Mouse (Mus musculus): Measurements from ENCODE around the gene Nudcd2. TPM values are rescaled to one million over a fixed set of nuclear protein-coding genes. Genes with fewer than 3 reads are reported as not detected.
A peak's percentile ranks its signal among the peaks of the same experiment; 100 is the strongest.

The Nudcd2 gene
- total and polyA plus RNA-seq, 3 experiments = 89.8 to 221 (median 119) TPM

DNA sequence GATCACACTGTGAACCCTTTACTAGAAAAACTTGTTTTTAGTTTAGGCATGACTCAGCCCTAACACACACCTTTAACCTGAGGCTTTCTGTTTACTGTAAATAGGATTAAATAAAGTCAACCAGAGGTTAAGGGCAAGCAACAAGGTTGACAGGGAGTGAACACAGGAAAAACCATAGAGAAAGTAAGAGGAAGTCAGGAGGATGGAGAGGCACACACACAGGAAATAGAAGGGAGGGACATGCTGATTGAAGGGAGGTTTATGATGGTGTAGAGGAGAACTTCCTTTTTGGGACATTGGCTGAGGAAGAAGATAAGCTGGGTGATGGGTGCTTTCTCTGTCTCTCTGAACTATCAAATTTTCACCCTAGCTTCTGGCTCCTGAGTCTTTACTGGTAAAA lies 15.1 kb upstream of the Nudcd2 start:
- Histone ChIP-seq H3K79me2 (replicated peaks; ENCODE audit: control insufficient read depth, extremely low read depth, insufficient read depth, poor library complexity, severe bottlenecking) (0 out of 2 replicates have a peak, but pooled peaks cover 1% of the 10 kb centered on the region), H3K36me3 (replicated peaks in 1 of 2; ENCODE audit: control insufficient read depth in 1 of 2, insufficient read depth in 1 of 2, low read length in 1 of 2) (peaks cover 53 to 90% of the 10 kb centered on the region in 2 experiments), H3K27me3 (replicated peaks) (no peaks in the 10 kb centered on the region), H3K9ac (ENCODE audit: insufficient read depth, low read depth) (no peak overlapping the region), H3K4me2 (ENCODE audit: insufficient read depth, low read depth, poor library complexity, severe bottlenecking) (no peak overlapping the region), H3K4me1 (ENCODE audit: control insufficient read depth in 1 of 2, insufficient read depth in 2 of 2) (no peaks in the 10 kb centered on the region; a peak in 1 of 4 replicates), H3K4me3 (replicated peaks in 1 of 3; ENCODE audit: low read depth in 2 of 3, low read length in 2 of 3, poor library complexity in 1 of 3) (no peak overlapping the region), H3K9me3 (replicated peaks; ENCODE audit: low read length) (no peaks in the 10 kb centered on the region), H3K27ac (ENCODE audit: insufficient read depth, low read depth) (no peak overlapping the region)
- TF ChIP-seq JUN (IDR thresholded peaks at IDR 0.05; ENCODE audit: insufficient read depth, low read depth, low read length) = no peak
- TF ChIP-seq JUND (conservative IDR thresholded peaks at IDR 0.05; ENCODE audit: low read depth, low read length) = no peak
- no peak for TF ChIP-seq ZC3H11A (IDR thresholded peaks at IDR 0.05; ENCODE audit: low read depth, low read length)
- TF ChIP-seq CHD1 (IDR thresholded peaks at IDR 0.05; ENCODE audit: low read depth, low read length) = no peak
- TF ChIP-seq HCFC1 (IDR thresholded peaks at IDR 0.05; ENCODE audit: low read depth, low read length) = 0 out of 2 replicates have a peak, but pooled peaks have one; percentile 17
- no peak for TF ChIP-seq TCF12 (IDR thresholded peaks at IDR 0.05; ENCODE audit: low read depth, low read length)
- no peak for TF ChIP-seq NELFE (IDR thresholded peaks at IDR 0.05; ENCODE audit: low read depth, low read length)
- no peak for DNase-seq (ENCODE audit: extremely low read depth)
- in situ Hi-C loops (cut with MboI; ENCODE audit: low pct_ligation_motif_present, low pct_unique_long_range_greater_than_20kb, low sequenced_read_pairs) = no loop called here
- dilution Hi-C loops (cut with MboI; ENCODE audit: extremely low pct_ligation_motif_present, extremely low pct_unique_long_range_greater_than_20kb, low sequenced_read_pairs) = no loop called here

GRCm38 (mm10) chr11:40732997-40733338 lies 499 bp upstream of the Nudcd2 start:
- no peaks in the 10 kb centered on the region for H3K27me3 ChIP-seq (replicated peaks)
- no peaks in the 10 kb centered on the region for H3K9me3 ChIP-seq (replicated peaks; ENCODE audit: low read length)
- dilution Hi-C loops (cut with MboI; ENCODE audit: extremely low pct_ligation_motif_present, extremely low pct_unique_long_range_greater_than_20kb, low sequenced_read_pairs) (no loop called here), in situ Hi-C loops (cut with MboI; ENCODE audit: low pct_ligation_motif_present, low pct_unique_long_range_greater_than_20kb, low sequenced_read_pairs) (no loop called here)
- peaks cover 57% of the 10 kb centered on the region for H3K79me2 ChIP-seq (replicated peaks; ENCODE audit: control insufficient read depth, extremely low read depth, insufficient read depth, poor library complexity, severe bottlenecking)
- no peak for TF ChIP-seq PAX5 (IDR thresholded peaks at IDR 0.05; ENCODE audit: low read length)
- TF ChIP-seq ZKSCAN1 (IDR thresholded peaks at IDR 0.05; ENCODE audit: borderline replicate concordance, low read depth, low read length) = no peak
- no peak for TF ChIP-seq CTCF (conservative IDR thresholded peaks at IDR 0.05 in 1 of 2, IDR thresholded peaks at IDR 0.05 in 1 of 2; ENCODE audit: low read depth in 2 of 2, low read length in 2 of 2)
- no peak for TF ChIP-seq KAT2A (IDR thresholded peaks at IDR 0.05; ENCODE audit: insufficient replicate concordance, low read length)
- TF ChIP-seq ZNF384 (IDR thresholded peaks at IDR 0.05; ENCODE audit: low read depth, low read length) = no peak
- TF ChIP-seq POLR2AphosphoS2 (IDR thresholded peaks at IDR 0.05; ENCODE audit: low read depth, low read length) = no peak
- no peak for TF ChIP-seq JUN (IDR thresholded peaks at IDR 0.05; ENCODE audit: insufficient read depth, low read depth, low read length)
- TF ChIP-seq BHLHE40 (IDR thresholded peaks at IDR 0.05; ENCODE audit: low read depth, low read length) = no peak
- no peak for TF ChIP-seq ETS1 (conservative IDR thresholded peaks at IDR 0.05; ENCODE audit: low read depth, low read length)
- TF ChIP-seq MEF2A (IDR thresholded peaks at IDR 0.05; ENCODE audit: borderline replicate concordance, low read depth, low read length) = no peak
- no peak for TF ChIP-seq CHD2 (IDR thresholded peaks at IDR 0.05; ENCODE audit: low read length)
- TF ChIP-seq NELFE (IDR thresholded peaks at IDR 0.05; ENCODE audit: low read depth, low read length) = no peak
- TF ChIP-seq TCF12 (IDR thresholded peaks at IDR 0.05; ENCODE audit: low read depth, low read length) = no peak
- TF ChIP-seq POLR2A (IDR thresholded peaks at IDR 0.05; ENCODE audit: low read depth, low read length) = no peak
- TF ChIP-seq RAD21 (IDR thresholded peaks at IDR 0.05; ENCODE audit: low read depth, low read length) = no peak
- TF ChIP-seq USF1 (IDR thresholded peaks at IDR 0.05; ENCODE audit: low read depth, low read length) = no peak
- TF ChIP-seq ZC3H11A (IDR thresholded peaks at IDR 0.05; ENCODE audit: low read depth, low read length) = no peak
- H3K4me3 ChIP-seq (replicated peaks in 1 of 3; ENCODE audit: low read depth in 2 of 3, low read length in 2 of 3, poor library complexity in 1 of 3) = peak overlapping the region; percentile 86 to 97 (median 96)
- peak overlapping the region; percentile 25; the same call in 1 of the 2 replicates for H3K27ac ChIP-seq (ENCODE audit: insufficient read depth, low read depth)
- H3K36me3 ChIP-seq (replicated peaks in 1 of 2; ENCODE audit: control insufficient read depth in 1 of 2, insufficient read depth in 1 of 2, low read length in 1 of 2) = peaks cover 15 to 40% of the 10 kb centered on the region in 2 experiments
- H3K9ac ChIP-seq (ENCODE audit: insufficient read depth, low read depth) = peak overlapping the region; percentile 88
- peaks cover 0 to 18% of the 10 kb centered on the region in 2 experiments; a peak in 2 of 4 replicates for H3K4me1 ChIP-seq (ENCODE audit: control insufficient read depth in 1 of 2, insufficient read depth in 2 of 2)
- peak overlapping the region; percentile 63 for H3K4me2 ChIP-seq (ENCODE audit: insufficient read depth, low read depth, poor library complexity, severe bottlenecking)
- DNase-seq (ENCODE audit: extremely low read depth) = no peak
